Mouse (Mus musculus) megakaryocyte, embryonic 14.5 days (primary cell): ENCODE measurements around the gene Myb. TPM values are rescaled to one million over a fixed set of nuclear protein-coding genes. Genes with fewer than 3 reads are reported as not detected.
"Not testable (repeated sequence)": the region's sequence is repeated elsewhere in the genome, so short reads cannot be mapped to it uniquely, and the experiment has no call there.

Experiments used
- H3K27me3 ChIP-seq: replicated peaks from 2 replicates; pipeline ENCODE3; 2012; ENCODE audit warnings: inconsistent platforms
- H3K36me3 ChIP-seq: replicated peaks from 2 replicates; pipeline ENCODE3; 2012; ENCODE audit warnings: low read length, inconsistent platforms, mixed read lengths
- H3K4me1 ChIP-seq: 2 replicates; pipeline ENCODE4 v1.6.1; 2012; ENCODE audit warnings: inconsistent platforms
- H3K4me3 ChIP-seq: replicated peaks from 2 replicates; pipeline ENCODE3; 2012; ENCODE audit warnings: moderate library complexity, mild to moderate bottlenecking, inconsistent platforms
- H3K9me3 ChIP-seq: 2 replicates; pipeline ENCODE4 v1.6.1; 2012; ENCODE audit warnings: inconsistent platforms
- FLI1 ChIP-seq: IDR thresholded peaks from 2 replicates; pipeline ENCODE4 v1.6.1; 2012; ENCODE audit warnings: low read length, inconsistent platforms, mixed read lengths
- GATA1 ChIP-seq: IDR thresholded peaks from 3 replicates; pipeline ENCODE4 v1.6.1; 2012; ENCODE audit warnings: mixed read lengths, low read length, inconsistent platforms, borderline replicate concordance
- polyA plus RNA-seq: library from polyadenylated mRNA; stranded (reverse); fragments of >175 nt; gene quantifications from 2 replicates; pipeline ENCODE4 v1.2.3, GENCODE M21; 2012; ENCODE audit warnings: low replicate concordance; ENCODE audit not compliant: insufficient read depth

The Myb gene
- polyA plus RNA-seq, 1 experiment, result 2.0 TPM

GRCm38 (mm10) chr10:21158111-21158917, 2.5 kb downstream of the Myb start:
- no peak for TF ChIP-seq GATA1
- TF ChIP-seq FLI1, result no peak
- H3K27me3 ChIP-seq, result peaks cover 25% of the 10 kb centered on the region
- peaks cover 65% of the 10 kb centered on the region for H3K4me1 ChIP-seq
- no peaks in the 10 kb centered on the region for H3K9me3 ChIP-seq
- H3K36me3 ChIP-seq, result peaks cover 5% of the 10 kb centered on the region
- peak overlapping the region; percentile 94 for H3K4me3 ChIP-seq

GRCm38 (mm10) chr10:21156953-21157499, 3.8 kb downstream of the Myb start:
- Histone ChIP-seq H3K4me3 (peak overlapping the region; percentile 33), H3K9me3 (no peaks in the 10 kb centered on the region), H3K4me1 (peaks cover 76% of the 10 kb centered on the region), H3K36me3 (peaks cover 16% of the 10 kb centered on the region), H3K27me3 (peaks cover 25% of the 10 kb centered on the region)
- no peak for TF ChIP-seq GATA1
- TF ChIP-seq FLI1, result no peak

DNA sequence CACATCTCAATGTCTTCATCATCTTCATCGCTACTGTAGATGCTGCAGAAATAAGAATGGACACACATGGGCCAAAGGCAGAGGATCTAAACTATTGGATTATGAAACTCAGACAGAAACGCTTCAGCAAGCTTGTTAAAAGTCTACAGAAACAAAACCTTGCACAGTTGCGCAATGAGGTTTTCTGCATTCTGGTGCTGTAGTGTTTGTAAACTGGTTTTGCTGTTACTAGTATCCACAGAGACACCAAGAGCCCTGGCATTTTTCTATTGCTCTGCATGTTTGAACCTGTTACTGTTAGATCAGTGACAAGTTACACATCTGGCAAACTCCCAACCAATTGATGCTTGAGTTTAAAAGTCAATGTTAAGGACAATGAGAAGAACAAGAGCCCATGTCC, 4.4 kb downstream of the Myb start:
- no peak for TF ChIP-seq FLI1
- no peak for TF ChIP-seq GATA1
- Histone ChIP-seq H3K36me3 (peaks cover 18% of the 10 kb centered on the region), H3K4me3 (no peak overlapping the region), H3K9me3 (no peaks in the 10 kb centered on the region), H3K4me1 (peaks cover 78% of the 10 kb centered on the region), H3K27me3 (peaks cover 20% of the 10 kb centered on the region)

- no peak overlapping the region for H3K4me3 ChIP-seq
- H3K9me3 ChIP-seq, result no peaks in the 10 kb centered on the region
- peaks cover 70% of the 10 kb centered on the region for H3K4me1 ChIP-seq
- peaks cover 26% of the 10 kb centered on the region for H3K36me3 ChIP-seq
- TF ChIP-seq FLI1, result no peak
- peaks cover 7% of the 10 kb centered on the region for H3K27me3 ChIP-seq
Observed at GRCm38 (mm10) chr10:21154927-21155326, 5.9 kb downstream of the Myb start.

DNA sequence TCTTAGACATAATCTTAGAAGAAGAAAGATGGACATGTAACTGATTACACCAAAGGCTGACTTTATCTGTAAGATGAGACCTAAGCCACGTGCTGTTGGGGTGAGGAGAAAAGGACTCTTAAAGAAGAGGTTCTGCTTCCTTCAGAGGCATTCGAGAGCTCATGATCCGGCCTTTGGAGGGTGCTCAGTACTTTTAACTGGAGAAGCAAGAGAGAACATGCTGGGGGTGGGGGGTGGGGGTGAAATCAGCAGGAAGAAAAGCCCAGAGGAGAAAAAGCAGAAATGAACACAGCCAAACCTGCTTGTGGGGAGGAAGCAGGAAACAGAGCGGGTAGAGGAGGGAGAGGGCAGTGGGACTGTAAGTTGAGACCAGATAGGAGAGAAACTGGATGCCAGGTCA, 7.4 kb downstream of the Myb start:
- no peak for TF ChIP-seq FLI1
- TF ChIP-seq GATA1, result no peak
- Histone ChIP-seq H3K4me1 (peaks cover 57% of the 10 kb centered on the region), H3K9me3 (no peaks in the 10 kb centered on the region), H3K4me3 (peak overlapping the region; percentile 72), H3K36me3 (peaks cover 37% of the 10 kb centered on the region), H3K27me3 (no peaks in the 10 kb centered on the region)

GRCm38 (mm10) chr10:21152812-21153211, 8.0 kb downstream of the Myb start:
- Histone ChIP-seq H3K9me3 (no peaks in the 10 kb centered on the region), H3K36me3 (peaks cover 43% of the 10 kb centered on the region), H3K27me3 (no peaks in the 10 kb centered on the region), H3K4me3 (peak overlapping the region; percentile 3), H3K4me1 (peaks cover 51% of the 10 kb centered on the region)
- TF ChIP-seq FLI1 (no peak), GATA1 (no peak)

GRCm38 (mm10) chr10:21151320-21151719, 9.5 kb downstream of the Myb start:
- H3K9me3 ChIP-seq, result no peaks in the 10 kb centered on the region
- H3K4me3 ChIP-seq, result no peak overlapping the region
- H3K4me1 ChIP-seq, result peaks cover 43% of the 10 kb centered on the region
- TF ChIP-seq GATA1, result no peak
- no peak for TF ChIP-seq FLI1
- no peaks in the 10 kb centered on the region for H3K27me3 ChIP-seq
- H3K36me3 ChIP-seq, result peaks cover 49% of the 10 kb centered on the region

GRCm38 (mm10) chr10:21149945-21150344, 10.8 kb downstream of the Myb start:
- Histone ChIP-seq H3K4me1 (peaks cover 40% of the 10 kb centered on the region), H3K36me3 (peaks cover 57% of the 10 kb centered on the region)

GRCm38 (mm10) chr10:21146719-21147118, 14.1 kb downstream of the Myb start:
- H3K4me1 ChIP-seq, result peaks cover 19% of the 10 kb centered on the region
- no peak overlapping the region for H3K4me3 ChIP-seq
- no peaks in the 10 kb centered on the region for H3K27me3 ChIP-seq
- TF ChIP-seq FLI1, result no peak
- peaks cover 65% of the 10 kb centered on the region for H3K36me3 ChIP-seq
- no peaks in the 10 kb centered on the region for H3K9me3 ChIP-seq

More at GRCm38 (mm10) chr10:21149945-21150344, 10.8 kb downstream of the Myb start:
- not testable (repeated sequence) for H3K9me3 ChIP-seq, H3K27me3 ChIP-seq, H3K4me3 ChIP-seq

DNA sequence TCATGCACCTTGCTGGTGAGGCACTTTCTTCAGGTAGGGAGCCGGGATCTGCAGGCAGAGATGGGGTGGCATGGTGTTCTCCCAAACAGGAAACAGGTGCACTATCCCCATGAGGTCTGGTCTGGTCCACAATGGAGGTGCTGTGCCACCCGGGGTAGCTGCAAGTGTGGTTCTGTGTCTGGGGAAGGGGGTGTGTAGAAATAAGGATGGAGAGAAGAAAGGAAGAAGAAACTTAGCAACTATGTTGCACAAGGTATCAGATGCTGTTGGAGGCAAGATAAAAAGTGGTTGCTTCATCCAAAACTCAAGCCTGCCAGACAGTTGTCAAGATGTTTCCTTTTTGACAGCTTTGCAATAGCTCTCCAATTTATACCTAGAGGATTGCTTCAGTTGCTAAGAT, 14.5 kb downstream of the Myb start:
- peaks cover 69% of the 10 kb centered on the region for H3K36me3 ChIP-seq
- no peak overlapping the region for H3K4me3 ChIP-seq
- no peak for TF ChIP-seq FLI1
- TF ChIP-seq GATA1, result no peak
- H3K27me3 ChIP-seq, result no peaks in the 10 kb centered on the region
- H3K9me3 ChIP-seq, result no peaks in the 10 kb centered on the region
- H3K4me1 ChIP-seq, result peaks cover 16% of the 10 kb centered on the region
